Mouse (Mus musculus) lung, postnatal 0 days (tissue): ENCODE results near the gene Arfrp1. TPM values are rescaled to one million over a fixed set of nuclear protein-coding genes. Genes with fewer than 3 reads are reported as not detected.

Experiments used
- ATAC-seq: fragments of 200-750 bp; cut with Nextera tagmentation; 2 replicates; pipeline ENCODE4 v1.8.0; 2017; ENCODE audit warnings: moderate library complexity
- DNase-seq: peaks from one replicate; pipeline ENCODE4 v3.0.0-alpha.2; 2016; ENCODE audit warnings: low spot score
- H3K27ac ChIP-seq: fragments of 300-500 bp; sonication (generic); 2 replicates; pipeline ENCODE4 v1.5.1; 2014; ENCODE audit warnings: antibody characterized with exemption, mild to moderate bottlenecking, low read length, mixed read lengths
- H3K27me3 ChIP-seq: fragments of 300-500 bp; sonication (generic); replicated peaks from 2 replicates; pipeline ENCODE4 v1.6.1; 2014; ENCODE audit warnings: low read length, mixed read lengths; ENCODE audit not compliant: insufficient read depth
- H3K36me3 ChIP-seq: fragments of 300-500 bp; sonication (generic); 2 replicates; pipeline ENCODE4 v1.6.1; 2014; ENCODE audit warnings: low read length, mixed read lengths; ENCODE audit not compliant: insufficient read depth
- H3K4me1 ChIP-seq: fragments of 300-500 bp; sonication (generic); 2 replicates; pipeline ENCODE4 v1.6.1; 2014; ENCODE audit warnings: antibody characterized with exemption, low read depth, low read length, mixed read lengths; ENCODE audit not compliant: insufficient read depth
- H3K4me2 ChIP-seq: fragments of 300-500 bp; sonication (generic); replicated peaks from 2 replicates; pipeline ENCODE4 v1.6.1; 2014; ENCODE audit warnings: low read depth, mild to moderate bottlenecking, low read length, moderate library complexity, mixed read lengths
- H3K4me3 ChIP-seq: fragments of 300-500 bp; sonication (generic); 2 replicates; pipeline ENCODE4 v1.5.1; 2014; ENCODE audit warnings: low read depth, low read length
- H3K9ac ChIP-seq: fragments of 300-500 bp; sonication (generic); replicated peaks from 2 replicates; pipeline ENCODE4 v1.6.1; 2014; ENCODE audit warnings: low read depth, mild to moderate bottlenecking
- H3K9me3 ChIP-seq: fragments of 300-500 bp; sonication (generic); 2 replicates; pipeline ENCODE4 v1.6.1; 2016; ENCODE audit warnings: low read length, mixed read lengths
- CTCF ChIP-seq: IDR thresholded peaks from 2 replicates; pipeline ENCODE4 v1.5.1; 2016; ENCODE audit warnings: antibody characterized with exemption, mild to moderate bottlenecking
- EP300 ChIP-seq: IDR thresholded peaks from 2 replicates; pipeline ENCODE4 v1.6.1; 2016; ENCODE audit warnings: antibody characterized with exemption, mild to moderate bottlenecking, control low read depth
- WGBS: fragments of 180-500 bp; shearing (Covaris S2); extraction: QIAGEN DNeasy Blood & Tissue Kit; methylation state at CpG from one replicate; pipeline ENCODE4 v1.1.7; 2014; 5-methylcytosine and 5-hydroxymethylcytosine counted together
- polyA plus RNA-seq: library from polyadenylated mRNA; unstranded; fragments of >200 nt; fragmentation: Nextera tagmentation; extraction: Ambion mirVana; gene quantifications from 2 replicates; pipeline ENCODE4 v1.2.1, GENCODE M21; 2015

The Arfrp1 gene
- polyA plus RNA-seq, 1 experiment from 2014 or later = 46.6 TPM

- no peak overlapping the region for H3K9ac ChIP-seq
- no peaks in the 10 kb centered on the region for H3K27me3 ChIP-seq
- H3K9me3 ChIP-seq = no peaks in the 10 kb centered on the region
- TF ChIP-seq CTCF = no peak
- TF ChIP-seq EP300 = no peak
- 100% methylated on average over 2 of the region's 2 CpGs for WGBS
- DNase-seq = no peak
- no peaks in the 10 kb centered on the region for H3K4me1 ChIP-seq
- H3K4me3 ChIP-seq = no peak overlapping the region
- peaks cover 23% of the 10 kb centered on the region; the same call in 1 of the 2 replicates for H3K36me3 ChIP-seq
- no peak overlapping the region for H3K27ac ChIP-seq
- no peak overlapping the region for H3K4me2 ChIP-seq
- ATAC-seq = no peak
These were observed 39.1 kb downstream of the Arfrp1 start for GRCm38 (mm10) chr2:181326098-181326497.

DNA sequence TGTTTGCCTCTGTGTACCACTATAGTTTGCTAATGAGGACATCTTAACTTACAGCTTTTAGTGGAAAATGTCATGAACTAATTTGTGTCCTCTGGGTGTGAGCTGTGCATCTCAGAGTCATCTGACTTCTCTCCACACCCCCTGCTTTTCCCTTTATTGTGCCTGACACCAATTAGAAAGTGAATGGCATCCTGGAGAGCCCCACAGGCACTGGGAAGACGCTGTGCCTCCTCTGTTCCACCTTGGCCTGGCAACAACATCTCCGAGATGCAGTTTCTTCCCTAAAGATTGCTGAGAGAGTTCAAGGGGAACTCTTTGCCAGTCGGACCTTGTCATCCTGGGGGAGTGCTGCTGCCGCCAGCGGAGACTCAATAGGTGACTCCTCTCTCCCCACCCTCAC is 43.1 kb downstream of the Arfrp1 start:
- ATAC-seq = no peak
- no peak for DNase-seq
- H3K27me3 ChIP-seq = no peaks in the 10 kb centered on the region
- H3K27ac ChIP-seq = no peak overlapping the region
- peaks cover 4% of the 10 kb centered on the region; the same call in 1 of the 2 replicates for H3K4me1 ChIP-seq
- no peak overlapping the region for H3K4me3 ChIP-seq
- no peak overlapping the region for H3K4me2 ChIP-seq
- 84% methylated on average over 5 of the region's 5 CpGs for WGBS
- TF ChIP-seq EP300 = no peak
- TF ChIP-seq CTCF = no peak
- H3K9me3 ChIP-seq = no peaks in the 10 kb centered on the region
- H3K36me3 ChIP-seq = peaks cover 16% of the 10 kb centered on the region; the same call in 1 of the 2 replicates
- no peak overlapping the region for H3K9ac ChIP-seq

DNA sequence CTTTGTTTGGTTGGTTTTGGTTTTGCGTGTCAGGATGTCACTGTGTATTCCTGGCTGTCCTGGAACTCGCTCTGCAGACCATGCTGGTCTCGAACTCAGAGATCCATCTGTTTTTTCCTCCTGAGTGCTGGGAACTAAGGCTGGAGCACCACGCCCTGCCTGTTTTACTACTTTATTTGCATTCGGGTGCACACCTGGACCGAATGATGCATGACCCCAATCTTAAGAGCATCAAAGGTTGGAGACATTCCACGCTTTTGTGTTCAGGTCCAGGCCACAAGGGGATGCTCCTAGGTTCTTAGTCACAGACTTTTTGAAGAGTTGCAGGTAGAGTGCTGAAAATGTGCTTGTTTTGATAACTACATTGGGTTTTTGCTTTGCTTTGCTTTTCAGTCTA is 45.1 kb downstream of the Arfrp1 start:
- peaks cover 4% of the 10 kb centered on the region; the same call in 1 of the 2 replicates for H3K4me1 ChIP-seq
- ATAC-seq = no peak
- WGBS = 9% methylated on average over 7 of the region's 7 CpGs

DNA sequence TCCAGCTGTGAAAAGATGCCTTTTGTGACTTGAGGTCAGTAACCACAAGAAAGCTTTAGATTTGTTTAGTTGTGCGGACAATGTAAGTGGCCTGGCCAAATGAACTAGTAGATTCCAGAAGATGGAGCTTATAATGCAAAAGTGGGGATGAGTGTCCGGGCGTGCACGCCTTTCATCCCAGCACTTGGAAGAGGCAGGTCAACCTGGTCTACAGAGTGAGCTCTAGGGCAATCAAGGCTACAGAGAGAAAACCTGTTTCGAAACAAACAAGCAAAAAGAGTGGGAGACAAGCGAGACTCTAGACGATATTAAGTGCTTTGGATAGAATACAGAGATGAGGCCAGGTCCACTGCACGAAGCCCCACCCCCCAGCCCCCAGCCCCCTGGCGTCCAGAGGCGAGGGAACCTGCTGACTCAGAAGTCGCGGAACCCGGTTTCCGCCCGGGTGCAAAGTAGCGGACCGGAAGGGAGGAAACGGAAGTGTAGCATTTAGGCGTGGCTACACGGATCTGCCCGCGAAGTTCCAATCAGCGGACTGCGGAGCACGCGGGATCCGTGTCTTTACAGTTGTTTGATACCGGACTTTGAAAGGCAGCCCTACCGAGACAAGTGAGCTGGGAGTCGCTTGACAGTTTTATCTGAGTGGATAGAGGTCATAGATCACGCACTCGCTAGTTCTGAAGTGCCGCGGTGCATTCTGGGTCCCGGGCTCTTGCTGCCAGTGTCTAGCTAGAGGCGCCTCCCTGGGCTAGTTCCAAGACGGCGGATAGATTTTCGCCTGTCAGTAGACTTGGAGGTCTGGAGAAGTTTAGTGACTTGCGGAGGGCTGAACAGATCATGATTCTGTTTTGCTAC is 45.7 kb downstream of the Arfrp1 start, which contains the start of gene Rtel1:
Gene Rtel1, plus strand, starts transcription at position 492 of the 855 bp plus-strand sequence.
- peak within 1 kb of the TSS; percentile 17; the same call in 1 of the 2 replicates for H3K9ac ChIP-seq
- 5% methylated on average over 40 of the region's 40 CpGs for WGBS
- ATAC-seq (peak; percentile 97), DNase-seq (peak; percentile 92)
- H3K36me3 ChIP-seq = peaks cover 16% of the 10 kb centered on the region; the same call in 1 of the 2 replicates
- H3K9me3 ChIP-seq = no peaks in the 10 kb centered on the region
- no peaks in the 10 kb centered on the region for H3K27me3 ChIP-seq
- H3K4me2 ChIP-seq = peak within 1 kb of the TSS; percentile 56
- no peak within 1 kb of the TSS for H3K27ac ChIP-seq
- TF ChIP-seq CTCF = peak; percentile 27; the same call in 1 of the 2 replicates
- no peak for TF ChIP-seq EP300
- peak within 1 kb of the TSS; percentile 63 for H3K4me3 ChIP-seq
- peaks cover 4% of the 10 kb centered on the region; the same call in 1 of the 2 replicates for H3K4me1 ChIP-seq

More for the DNA sequence above, 45.1 kb downstream of the Arfrp1 start:
- TF ChIP-seq CTCF (no peak), EP300 (no peak)
- Histone ChIP-seq H3K4me3 (peak overlapping the region; percentile 63), H3K27ac (no peak overlapping the region), H3K27me3 (no peaks in the 10 kb centered on the region), H3K9ac (peak overlapping the region; percentile 17; the same call in 1 of the 2 replicates), H3K9me3 (no peaks in the 10 kb centered on the region), H3K4me2 (peak overlapping the region; percentile 56), H3K36me3 (peaks cover 16% of the 10 kb centered on the region; the same call in 1 of the 2 replicates)
- no peak for DNase-seq

DNA sequence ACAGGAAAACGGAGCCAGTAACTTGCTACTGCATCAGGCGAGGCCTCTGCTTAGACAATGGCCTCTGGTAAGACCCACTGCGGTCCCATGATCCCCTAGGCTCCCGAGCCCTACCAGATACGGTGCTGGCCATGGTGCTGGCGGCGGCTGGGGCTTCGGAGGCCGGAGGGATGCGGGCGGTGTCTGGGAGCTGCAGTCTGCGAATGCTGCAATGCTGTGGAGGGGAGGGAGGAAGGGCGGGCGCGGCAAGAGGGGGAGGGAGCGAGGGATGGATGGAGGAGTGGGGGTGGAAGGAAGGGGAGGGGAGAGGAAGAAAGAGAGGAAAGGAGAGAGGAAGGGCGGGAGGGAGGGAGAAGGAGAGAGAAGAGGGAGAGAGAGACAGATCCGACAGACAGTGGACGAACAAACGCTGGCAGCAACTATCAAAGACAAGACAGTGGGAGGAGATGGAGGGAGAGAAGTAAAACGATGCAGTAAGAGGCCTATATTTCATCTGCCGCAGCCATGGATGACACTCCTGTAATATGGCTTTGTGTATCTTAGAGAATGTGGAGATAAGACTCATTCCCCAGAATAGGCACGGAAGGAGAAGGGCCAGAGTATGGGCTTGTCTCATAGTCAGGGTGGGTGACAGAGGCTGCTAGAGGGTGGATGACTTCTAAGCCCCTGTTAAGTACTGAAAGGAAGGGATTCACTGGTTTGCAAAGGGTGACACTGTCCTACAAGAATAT is 51.0 kb downstream of the Arfrp1 start, which contains the start of gene Stmn3:
Gene Stmn3, minus strand, starts transcription at position 421 of the 731 bp plus-strand sequence.
- H3K9me3 ChIP-seq = no peaks in the 10 kb centered on the region
- peaks cover 19% of the 10 kb centered on the region for H3K27me3 ChIP-seq
- H3K27ac ChIP-seq = no peak within 1 kb of the TSS
- WGBS = 5% methylated on average over 23 of the region's 23 CpGs
- DNase-seq (peak; percentile 51), ATAC-seq (peak; percentile 54)
- TF ChIP-seq EP300 = no peak
- no peak within 1 kb of the TSS for H3K4me3 ChIP-seq
- no peaks in the 10 kb centered on the region for H3K4me1 ChIP-seq
- H3K36me3 ChIP-seq = no peaks in the 10 kb centered on the region
- H3K9ac ChIP-seq = no peak within 1 kb of the TSS
- H3K4me2 ChIP-seq = peak within 1 kb of the TSS; percentile 14
